25 mouse cellular contexts compared by ENCODE assay signal in genomic region chr16:32822450-32822827, GRCm38 (mm10). TPM values are rescaled to one million over a fixed set of nuclear protein-coding genes. Genes with fewer than 3 reads are reported as not detected.
DNase-seq lines count a peak whose midpoint lies in the region; ATAC-seq and TF ChIP-seq lines count a peak whose summit lies in the region.
"Had no signal": no experiment of that assay in that cellular context is flagged by ENCODE, and none has a peak within 500 bp of the region (broad histone marks: within the 10 kb centered on the region; RNA-seq: fewer than 3 reads in every experiment).

No protein-coding gene starts in this region.

- 30% methylated on average over 6 of the region's 6 CpGs for WGBS in heart, embryonic 12.5 days
- 85% methylated on average over 6 of the region's 6 CpGs for WGBS in hindbrain, postnatal 0 days

- TF ChIP-seq CTCF in hindbrain, postnatal 0 days (IDR thresholded peaks at IDR 0.05; ENCODE audit: low read depth) = no peak

- H3K27me3 ChIP-seq in heart, embryonic 12.5 days (replicated peaks) = no peaks in the 10 kb centered on the region
- peaks cover 5% of the 10 kb centered on the region for H3K27me3 ChIP-seq in megakaryocyte, embryonic 14.5 days (replicated peaks)
- no peaks in the 10 kb centered on the region for H3K27me3 ChIP-seq in hindbrain, postnatal 0 days (ENCODE audit: insufficient read depth, low read length)
- H3K27me3 ChIP-seq: embryonic facial prominence, embryonic 15.5 days; hindbrain, embryonic 13.5 days; neural tube, embryonic 15.5 days had no signal

- H3K9ac ChIP-seq in heart, embryonic 12.5 days = no peak overlapping the region
- no peak overlapping the region for H3K9ac ChIP-seq in hindbrain, postnatal 0 days (replicated peaks; ENCODE audit: low read length)
- H3K9ac ChIP-seq: embryonic facial prominence, embryonic 15.5 days; hindbrain, embryonic 13.5 days; neural tube, embryonic 15.5 days had no signal

- no peak overlapping the region for H3K4me3 ChIP-seq in heart, embryonic 12.5 days
- peak overlapping the region; percentile 55 for H3K4me3 ChIP-seq in megakaryocyte, embryonic 14.5 days (replicated peaks)
- H3K4me3 ChIP-seq in hindbrain, postnatal 0 days (ENCODE audit: low read length) = no peak overlapping the region
- H3K4me3 ChIP-seq: embryonic facial prominence, embryonic 15.5 days; hindbrain, embryonic 13.5 days; neural tube, embryonic 15.5 days had no signal

- H3K9me3 ChIP-seq in heart, embryonic 12.5 days (replicated peaks) = no peaks in the 10 kb centered on the region
- H3K9me3 ChIP-seq in megakaryocyte, embryonic 14.5 days = no peaks in the 10 kb centered on the region
- H3K9me3 ChIP-seq in hindbrain, postnatal 0 days (ENCODE audit: low read length) = no peaks in the 10 kb centered on the region
- H3K9me3 ChIP-seq: embryonic facial prominence, embryonic 15.5 days; hindbrain, embryonic 13.5 days; neural tube, embryonic 15.5 days had no signal

- H3K27ac ChIP-seq in heart, embryonic 12.5 days (ENCODE audit: poor library complexity, severe bottlenecking) = peak overlapping the region; percentile 80
- H3K27ac ChIP-seq in hindbrain, postnatal 0 days = no peak overlapping the region
- H3K27ac ChIP-seq: embryonic facial prominence, embryonic 15.5 days; hindbrain, embryonic 13.5 days; neural tube, embryonic 15.5 days had no signal

- H3K4me1 ChIP-seq in heart, embryonic 12.5 days (replicated peaks) = peaks cover 47% of the 10 kb centered on the region
- H3K4me1 ChIP-seq in megakaryocyte, embryonic 14.5 days = peaks cover 35% of the 10 kb centered on the region
- no peaks in the 10 kb centered on the region for H3K4me1 ChIP-seq in hindbrain, postnatal 0 days (ENCODE audit: insufficient read depth, low read length)
- H3K4me1 ChIP-seq: embryonic facial prominence, embryonic 15.5 days; hindbrain, embryonic 13.5 days; neural tube, embryonic 15.5 days had no signal

- DNase-seq in heart, postnatal 4 days = no peak
- DNase-seq in lung, postnatal 10 days = peak; percentile 28
- no peak for DNase-seq in MN1 (ENCODE audit: low spot score)
- no peak for DNase-seq in cerebellum, adult 18-20 months
- DNase-seq in hindbrain, postnatal 0 days (ENCODE audit: low spot score) = no peak
- DNase-seq: cerebellum, adult 11-12 months; liver; right cerebral cortex, adult 18-20 months had no signal

- ATAC-seq in heart, embryonic 12.5 days (ENCODE audit: insufficient number of reproducible peaks, low FRiP score) = no peak
- no peak for ATAC-seq in megakaryocyte, adult 5-6 weeks (ENCODE audit: poor library complexity, severe bottlenecking)
- ATAC-seq in hindbrain, postnatal 0 days = no peak
- ATAC-seq: forebrain, embryonic 14.5 days had no signal

- H3K36me3 ChIP-seq in heart, embryonic 12.5 days = peaks cover 45% of the 10 kb centered on the region
- H3K36me3 ChIP-seq in megakaryocyte, embryonic 14.5 days (replicated peaks; ENCODE audit: low read length) = peaks cover 66% of the 10 kb centered on the region
- peaks cover 63% of the 10 kb centered on the region for H3K36me3 ChIP-seq in hindbrain, postnatal 0 days (ENCODE audit: insufficient read depth, low read length)

- peak overlapping the region; percentile 40 for H3K4me2 ChIP-seq in heart, embryonic 12.5 days
- no peak overlapping the region for H3K4me2 ChIP-seq in hindbrain, postnatal 0 days (ENCODE audit: low read depth, low read length)
- H3K4me2 ChIP-seq: embryonic facial prominence, embryonic 15.5 days; hindbrain, embryonic 13.5 days; neural tube, embryonic 15.5 days had no signal

RNA-seq across cellular contexts. Expression of gene Smbd1, which starts 12.2 kb away (rescaled TPM):
- polyA plus RNA-seq in heart, embryonic 12.5 days (2016; fragmentation: Nextera tagmentation; extraction: Ambion mirVana) = not detected in 2 replicates
- not detected for total RNA-seq in heart, postnatal 4 days (2021)
- polyA plus RNA-seq in megakaryocyte, embryonic 14.5 days (2012; ENCODE audit: insufficient read depth, low replicate concordance) = not detected in 2 replicates
- not detected in 2 replicates for total RNA-seq in megakaryocyte, adult 5-6 weeks (2015)
- total RNA-seq in megakaryocyte, adult 5-6 weeks (2017) = not detected in 2 replicates
- total RNA-seq in hindbrain, postnatal 0 days (2014; rRNA removed) = not detected in 2 replicates
- not detected in 2 replicates for polyA plus RNA-seq in hindbrain, postnatal 0 days (2015; fragmentation: Nextera tagmentation; extraction: Ambion mirVana)
- total RNA-seq: gastrocnemius, adult 8-10 months; layer of hippocampus, adult 18-20 months; left cerebral cortex, adult 8-10 months; megakaryocyte-erythroid progenitor cell, adult 5-6 weeks; MEL; monocyte, adult 5-6 weeks had no signal
- polyA plus RNA-seq: cortical plate, adult 2 months; embryonic facial prominence, embryonic 15.5 days; forebrain, embryonic 14.5 days; hindbrain, embryonic 13.5 days; kidney, adult 2 months; neural tube, embryonic 15.5 days; spleen, adult 2 months; urinary bladder, adult 2 months had no signal

RNA-seq across cellular contexts. Expression of gene Muc20, which starts 25.2 kb away (rescaled TPM):
- 0.09 and 0.15 TPM in 2 replicates for polyA plus RNA-seq in heart, embryonic 12.5 days (2016; fragmentation: Nextera tagmentation; extraction: Ambion mirVana)
- total RNA-seq in heart, postnatal 4 days (2021) = under 1 TPM in 1 of 2 experiments, not detected in 1; 0.14 TPM
- polyA plus RNA-seq in megakaryocyte, embryonic 14.5 days (2012; ENCODE audit: insufficient read depth, low replicate concordance) = not detected in 2 replicates
- 0.87 and 2.0 TPM in 2 replicates for total RNA-seq in megakaryocyte, adult 5-6 weeks (2015)
- 0.29 TPM in 1 of 2 replicates, not detected in the other for total RNA-seq in megakaryocyte, adult 5-6 weeks (2017)
- not detected in 2 replicates for total RNA-seq in hindbrain, postnatal 0 days (2014; rRNA removed)
- not detected in 2 replicates for polyA plus RNA-seq in hindbrain, postnatal 0 days (2015; fragmentation: Nextera tagmentation; extraction: Ambion mirVana)
- total RNA-seq: layer of hippocampus, adult 18-20 months; left cerebral cortex, adult 8-10 months; megakaryocyte-erythroid progenitor cell, adult 5-6 weeks; MEL; monocyte, adult 5-6 weeks had no signal
- polyA plus RNA-seq: cortical plate, adult 2 months; forebrain, embryonic 14.5 days; hindbrain, embryonic 13.5 days; neural tube, embryonic 15.5 days; spleen, adult 2 months had no signal

RNA-seq across cellular contexts. Expression of gene Fyttd1, which starts 54.9 kb away (rescaled TPM):
- polyA plus RNA-seq in heart, embryonic 12.5 days (2016; fragmentation: Nextera tagmentation; extraction: Ambion mirVana) = 165 and 170 TPM in 2 replicates
- 100 to 1,000 TPM; 125 to 126 TPM for total RNA-seq in heart, postnatal 4 days (2021)
- 22.1 and 57.2 TPM in 2 replicates for polyA plus RNA-seq in megakaryocyte, embryonic 14.5 days (2012; ENCODE audit: insufficient read depth, low replicate concordance)
- total RNA-seq in megakaryocyte, adult 5-6 weeks (2015) = 23.1 and 26.1 TPM in 2 replicates
- total RNA-seq in megakaryocyte, adult 5-6 weeks (2017) = 24.1 and 35.0 TPM in 2 replicates
- 51.0 and 78.1 TPM in 2 replicates for total RNA-seq in hindbrain, postnatal 0 days (2014; rRNA removed)
- polyA plus RNA-seq in hindbrain, postnatal 0 days (2015; fragmentation: Nextera tagmentation; extraction: Ambion mirVana) = 120 and 127 TPM in 2 replicates

RNA-seq across cellular contexts. Expression of gene Rubcn, which starts 55.1 kb away (rescaled TPM):
- polyA plus RNA-seq in heart, embryonic 12.5 days (2016; fragmentation: Nextera tagmentation; extraction: Ambion mirVana) = 30.9 and 34.0 TPM in 2 replicates
- 10 to 100 TPM; 29.8 to 35.1 TPM for total RNA-seq in heart, postnatal 4 days (2021)
- 5.3 and 9.9 TPM in 2 replicates for polyA plus RNA-seq in megakaryocyte, embryonic 14.5 days (2012; ENCODE audit: insufficient read depth, low replicate concordance)
- total RNA-seq in megakaryocyte, adult 5-6 weeks (2015) = 12.4 and 18.8 TPM in 2 replicates
- 22.8 and 22.9 TPM in 2 replicates for total RNA-seq in megakaryocyte, adult 5-6 weeks (2017)
- total RNA-seq in hindbrain, postnatal 0 days (2014; rRNA removed) = 74.2 and 89.7 TPM in 2 replicates
- polyA plus RNA-seq in hindbrain, postnatal 0 days (2015; fragmentation: Nextera tagmentation; extraction: Ambion mirVana) = 21.6 and 21.7 TPM in 2 replicates
